ENCODE assay signal across 15 mouse cellular contexts in the genomic region with DNA sequence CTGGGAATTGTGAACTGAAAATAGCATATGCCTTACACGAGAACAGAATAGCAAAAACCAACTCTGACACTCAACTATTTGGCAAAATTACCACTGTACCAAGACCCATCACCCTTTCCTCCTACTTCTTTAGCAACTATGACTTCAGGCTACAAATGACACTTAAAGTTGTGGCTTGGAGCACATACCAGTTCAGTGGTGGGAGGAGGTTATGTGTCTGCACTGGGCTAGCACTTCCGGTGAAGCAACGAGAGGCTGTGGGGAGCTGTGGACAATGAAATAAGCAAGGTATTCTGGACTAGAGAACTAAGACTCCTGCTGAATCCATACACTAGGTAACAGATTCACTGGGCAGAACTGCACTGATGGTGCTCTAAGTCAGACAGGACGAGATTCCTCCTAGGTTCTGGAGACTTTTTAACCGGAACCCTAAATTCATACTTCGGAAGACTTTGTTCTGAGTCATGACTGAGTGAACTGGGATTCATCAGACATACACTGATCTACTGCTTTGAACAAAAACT.
"Had no signal": no experiment of that assay in that cellular context is flagged by ENCODE, and none has a peak within 500 bp of the region (broad histone marks: within the 10 kb centered on the region; RNA-seq: fewer than 3 reads in every experiment).

No protein-coding gene starts in this region.

- H3K27ac ChIP-seq: layer of hippocampus, adult 2 months; left cerebral cortex, adult 2 months; limb, embryonic 10.5 days; liver, embryonic 15.5 days; midbrain, embryonic 10.5 days; neural tube, embryonic 12.5 days had no signal

- H3K9ac ChIP-seq: liver, embryonic 15.5 days; neural tube, embryonic 12.5 days had no signal

- H3K9me3 ChIP-seq: limb, embryonic 10.5 days; liver, embryonic 15.5 days; midbrain, embryonic 10.5 days; neural tube, embryonic 12.5 days had no signal

- H3K4me1 ChIP-seq: limb, embryonic 10.5 days; liver, embryonic 15.5 days; midbrain, embryonic 10.5 days; neural tube, embryonic 12.5 days had no signal

- H3K27me3 ChIP-seq: liver, embryonic 15.5 days; neural tube, embryonic 12.5 days had no signal

- H3K36me3 ChIP-seq: limb, embryonic 10.5 days; liver, embryonic 15.5 days; midbrain, embryonic 10.5 days; neural tube, embryonic 12.5 days had no signal

- ATAC-seq: lung, postnatal 0 days had no signal

- H3K4me2 ChIP-seq: liver, embryonic 11.5 days; liver, embryonic 15.5 days; neural tube, embryonic 12.5 days had no signal

- H3K4me3 ChIP-seq: layer of hippocampus, adult 2 months; left cerebral cortex, adult 2 months; limb, embryonic 10.5 days; liver, embryonic 15.5 days; midbrain, embryonic 10.5 days; neural tube, embryonic 12.5 days had no signal

- DNase-seq: kidney, adult 11 months; kidney, postnatal 25 days; lung, adult 2 months; lung, postnatal 4 days; midbrain, embryonic 14.5 days; spleen, adult 18-20 months; thymus, postnatal 4 days had no signal
